Mouse (Mus musculus) CH12.LX (cell line): Measurements from ENCODE around the gene Zfp687.
A peak's percentile ranks its signal among the peaks of the same experiment; 100 is the strongest.

Experiments used
- CHD2 ChIP-seq: IDR thresholded peaks from 2 replicates; pipeline ENCODE4 v1.6.1; 2011; ENCODE audit warnings: low read length, improper control_type of control experiment
- CTCF ChIP-seq, 2 experiments: IDR thresholded peaks in 1 of 2; conservative IDR thresholded peaks in 1 of 2; 2 replicates each; pipeline ENCODE4 v1.5.1; 2011 to 2012; ENCODE audit warnings: low read depth in 2 of 2, low read length in 2 of 2, improper control_type of control experiment in 1 of 2, inconsistent platforms in 1 of 2, mild to moderate bottlenecking in 1 of 2, moderate library complexity in 1 of 2
- E2F4 ChIP-seq: IDR thresholded peaks from 2 replicates; pipeline ENCODE4 v1.6.1; 2011; ENCODE audit warnings: low read depth, low read length, improper control_type of control experiment; ENCODE audit not compliant: insufficient replicate concordance
- ELF1 ChIP-seq: IDR thresholded peaks from 2 replicates; pipeline ENCODE4 v1.6.1; 2014; ENCODE audit warnings: low read depth, mild to moderate bottlenecking, inconsistent platforms, low read length, improper control_type of control experiment
- EP300 ChIP-seq: IDR thresholded peaks from 2 replicates; pipeline ENCODE4 v1.6.1; 2011; ENCODE audit warnings: low read length, improper control_type of control experiment
- HCFC1 ChIP-seq: IDR thresholded peaks from 2 replicates; pipeline ENCODE4 v1.6.1; 2012; ENCODE audit warnings: low read depth, mild to moderate bottlenecking, inconsistent platforms, low read length, improper control_type of control experiment
- IRF4 ChIP-seq: IDR thresholded peaks from 2 replicates; pipeline ENCODE4 v1.6.1; 2014; ENCODE audit warnings: low read depth, mild to moderate bottlenecking, inconsistent platforms, low read length, improper control_type of control experiment
- KAT2A ChIP-seq: IDR thresholded peaks from 2 replicates; pipeline ENCODE4 v1.6.1; 2012; ENCODE audit warnings: low read length, improper control_type of control experiment, inconsistent platforms; ENCODE audit not compliant: insufficient replicate concordance
- MEF2A ChIP-seq: IDR thresholded peaks from 2 replicates; pipeline ENCODE4 v1.6.1; 2014; ENCODE audit warnings: low read depth, mild to moderate bottlenecking, inconsistent platforms, low read length, improper control_type of control experiment, borderline replicate concordance
- POLR2A ChIP-seq: IDR thresholded peaks from 2 replicates; pipeline ENCODE4 v1.6.1; 2011; ENCODE audit warnings: low read depth, mild to moderate bottlenecking, improper control_type of control experiment, low read length
- TCF12 ChIP-seq: IDR thresholded peaks from 2 replicates; pipeline ENCODE4 v1.6.1; 2014; ENCODE audit warnings: low read depth, mild to moderate bottlenecking, inconsistent platforms, low read length, improper control_type of control experiment
- USF2 ChIP-seq: conservative IDR thresholded peaks from 2 replicates; pipeline ENCODE4 v1.6.1; 2011; ENCODE audit warnings: low read depth, low read length, improper control_type of control experiment
- ZNF384 ChIP-seq: IDR thresholded peaks from 2 replicates; pipeline ENCODE4 v1.6.1; 2012; ENCODE audit warnings: low read depth, low read length, improper control_type of control experiment, inconsistent platforms

- no peak for TF ChIP-seq CHD2
- no peak for TF ChIP-seq USF2
- peak; percentile 71; the same call in 1 of the 2 replicates for TF ChIP-seq MEF2A
- TF ChIP-seq ZNF384: no peak
- TF ChIP-seq E2F4: no peak
- no peak for TF ChIP-seq TCF12
- no peak for TF ChIP-seq CTCF (conservative IDR thresholded peaks at IDR 0.05 in 1 of 2, IDR thresholded peaks at IDR 0.05 in 1 of 2; ENCODE audit: low read depth in 2 of 2, low read length in 2 of 2)
- peak; percentile 76 for TF ChIP-seq IRF4
- TF ChIP-seq EP300: peak; percentile 79
- no peak for TF ChIP-seq KAT2A
- TF ChIP-seq HCFC1: no peak
- no peak for TF ChIP-seq ELF1
- no peak for TF ChIP-seq POLR2A
Observed at GRCm38 (mm10) chr3:94964989-94965388, 50.3 kb downstream of the Zfp687 start.
